Mouse (Mus musculus) hindbrain, embryonic 11.5 days (tissue): ENCODE data around the gene Slc34a1. TPM values are rescaled to one million over a fixed set of nuclear protein-coding genes. Genes with fewer than 3 reads are reported as not detected.

Experiments used
- ATAC-seq: fragments of 200-750 bp; cut with Nextera tagmentation; 2 replicates; pipeline ENCODE4 v1.8.0; 2017; ENCODE audit warnings: mild to moderate bottlenecking, moderate TSS enrichment, moderate library complexity; ENCODE audit not compliant: low FRiP score
- DNase-seq: peaks from one replicate; pipeline ENCODE4 v3.0.0-alpha.2; 2015; ENCODE audit warnings: low spot score
- H3K27ac ChIP-seq: fragments of 300-500 bp; sonication (generic); 2 replicates; pipeline ENCODE4 v1.5.1; 2014; ENCODE audit warnings: mild to moderate bottlenecking, low read depth, low read length
- H3K27me3 ChIP-seq: fragments of 300-500 bp; sonication (generic); 2 replicates; pipeline ENCODE4 v1.6.1; 2014; ENCODE audit warnings: mild to moderate bottlenecking, low read length, moderate library complexity, mixed read lengths; ENCODE audit not compliant: control insufficient read depth, insufficient read depth
- H3K36me3 ChIP-seq: fragments of 300-500 bp; sonication (generic); 2 replicates; pipeline ENCODE4 v1.6.1; 2014; ENCODE audit warnings: mild to moderate bottlenecking, low read length, moderate library complexity, mixed read lengths; ENCODE audit not compliant: control insufficient read depth, insufficient read depth
- H3K4me1 ChIP-seq: fragments of 300-500 bp; sonication (generic); replicated peaks from 2 replicates; pipeline ENCODE4 v1.6.1; 2014; ENCODE audit warnings: low read length, mixed read lengths; ENCODE audit not compliant: control insufficient read depth, insufficient read depth
- H3K4me2 ChIP-seq: fragments of 300-500 bp; sonication (generic); replicated peaks from 2 replicates; pipeline ENCODE4 v1.6.1; 2014; ENCODE audit warnings: mild to moderate bottlenecking, low read depth, low read length
- H3K4me3 ChIP-seq: fragments of 300-500 bp; sonication (generic); 2 replicates; pipeline ENCODE4 v1.5.1; 2014; ENCODE audit warnings: low read depth, low read length
- H3K9ac ChIP-seq: fragments of 300-500 bp; sonication (generic); 2 replicates; pipeline ENCODE4 v1.6.1; 2014; ENCODE audit warnings: low read depth, low read length
- H3K9me3 ChIP-seq: fragments of 300-500 bp; sonication (generic); 2 replicates; pipeline ENCODE4 v1.6.1; 2016; ENCODE audit warnings: low read length; ENCODE audit not compliant: control insufficient read depth
- WGBS: fragments of 180-500 bp; shearing (Covaris S2); extraction: QIAGEN DNeasy Blood & Tissue Kit; methylation state at CpG from one replicate; pipeline ENCODE4 v1.1.7; 2014; 5-methylcytosine and 5-hydroxymethylcytosine counted together
- polyA plus RNA-seq: library from polyadenylated mRNA; unstranded; fragments of >200 nt; fragmentation: Nextera tagmentation; extraction: Ambion mirVana; gene quantifications from 2 replicates; pipeline ENCODE4 v1.2.1, GENCODE M21; 2014

Slc34a1 gene
- polyA plus RNA-seq, 1 experiment from 2014 or later = not detected

- ATAC-seq (peak; percentile 96), DNase-seq (peak; percentile 99)
- H3K4me3 ChIP-seq = peak within 1 kb of the TSS; percentile 89
- no peaks in the 10 kb centered on the region for H3K36me3 ChIP-seq
- H3K9me3 ChIP-seq = no peaks in the 10 kb centered on the region
- WGBS = 0% methylated on average over 32 of the region's 35 CpGs
- H3K27ac ChIP-seq = peak within 1 kb of the TSS; percentile 89
- peak within 1 kb of the TSS; percentile 92 for H3K9ac ChIP-seq
- peaks cover 2% of the 10 kb centered on the region; the same call in 1 of the 2 replicates for H3K4me1 ChIP-seq
- H3K27me3 ChIP-seq = no peaks in the 10 kb centered on the region
- peak within 1 kb of the TSS; percentile 70 for H3K4me2 ChIP-seq
Measured at GRCm38 (mm10) chr13:55444937-55445315, 46.9 kb downstream of the Slc34a1 start, which contains the start of gene Grk6. Gene Grk6 (plus strand): TSS chr13:55445072.

- Histone ChIP-seq H3K4me1 (peaks cover 2% of the 10 kb centered on the region; the same call in 1 of the 2 replicates), H3K4me2 (peak overlapping the region; percentile 50), H3K9ac (peak overlapping the region; percentile 92), H3K27ac (peak overlapping the region; percentile 89), H3K36me3 (peaks cover under 1% of the 10 kb centered on the region; the same call in 1 of the 2 replicates), H3K4me3 (peak overlapping the region; percentile 89), H3K27me3 (no peaks in the 10 kb centered on the region), H3K9me3 (no peaks in the 10 kb centered on the region)
- peak; percentile 53; the same call in 1 of the 2 replicates for ATAC-seq
- peak; percentile 68 for DNase-seq
- under 1% methylated on average over 50 of the region's 66 CpGs for WGBS
Measured at GRCm38 (mm10) chr13:55445361-55446091, 47.5 kb downstream of the Slc34a1 start.

- Histone ChIP-seq H3K27ac (no peak overlapping the region), H3K4me2 (peak overlapping the region; percentile 50; the same call in 1 of the 2 replicates), H3K4me1 (peaks cover 2% of the 10 kb centered on the region; the same call in 1 of the 2 replicates), H3K36me3 (peaks cover 5% of the 10 kb centered on the region; the same call in 1 of the 2 replicates), H3K9me3 (no peaks in the 10 kb centered on the region), H3K4me3 (peak overlapping the region; percentile 89), H3K9ac (peak overlapping the region; percentile 92), H3K27me3 (no peaks in the 10 kb centered on the region)
- ATAC-seq = no peak
- no peak for DNase-seq
- 78% methylated on average over 6 of the region's 6 CpGs for WGBS
Measured at GRCm38 (mm10) chr13:55446483-55447105, 48.6 kb downstream of the Slc34a1 start.

- H3K4me2 ChIP-seq = no peak overlapping the region
- peaks cover 8% of the 10 kb centered on the region; the same call in 1 of the 2 replicates for H3K36me3 ChIP-seq
- H3K9me3 ChIP-seq = no peaks in the 10 kb centered on the region
- no peak for ATAC-seq
- peaks cover 2% of the 10 kb centered on the region; the same call in 1 of the 2 replicates for H3K4me1 ChIP-seq
- no peak for DNase-seq
- no peaks in the 10 kb centered on the region for H3K27me3 ChIP-seq
- 56% methylated on average over 3 of the region's 3 CpGs for WGBS
- H3K4me3 ChIP-seq = no peak overlapping the region
- no peak overlapping the region for H3K27ac ChIP-seq
- H3K9ac ChIP-seq = no peak overlapping the region
Measured at GRCm38 (mm10) chr13:55447543-55447943, 49.6 kb downstream of the Slc34a1 start.

- Histone ChIP-seq H3K27ac (no peak overlapping the region), H3K9ac (no peak overlapping the region), H3K36me3 (peaks cover 8% of the 10 kb centered on the region; the same call in 1 of the 2 replicates), H3K4me2 (no peak overlapping the region), H3K4me3 (no peak overlapping the region), H3K4me1 (peaks cover 2% of the 10 kb centered on the region; the same call in 1 of the 2 replicates), H3K9me3 (no peaks in the 10 kb centered on the region), H3K27me3 (no peaks in the 10 kb centered on the region)
- no peak for DNase-seq
- 94% methylated on average over 5 of the region's 5 CpGs for WGBS
- ATAC-seq = no peak
Measured at GRCm38 (mm10) chr13:55448131-55448530, 50.1 kb downstream of the Slc34a1 start.

- H3K4me2 ChIP-seq = no peak overlapping the region
- H3K4me1 ChIP-seq = peaks cover 2% of the 10 kb centered on the region; the same call in 1 of the 2 replicates
- H3K36me3 ChIP-seq = peaks cover 11% of the 10 kb centered on the region
- H3K27me3 ChIP-seq = no peaks in the 10 kb centered on the region
- H3K4me3 ChIP-seq = no peak overlapping the region
- DNase-seq (no peak), ATAC-seq (no peak)
- 96% methylated on average over 9 of the region's 9 CpGs for WGBS
- H3K9ac ChIP-seq = no peak overlapping the region
- H3K27ac ChIP-seq = no peak overlapping the region
- no peaks in the 10 kb centered on the region for H3K9me3 ChIP-seq
Measured at GRCm38 (mm10) chr13:55449205-55449604, 51.2 kb downstream of the Slc34a1 start.

- H3K9ac ChIP-seq = no peak overlapping the region
- no peaks in the 10 kb centered on the region for H3K27me3 ChIP-seq
- no peak for ATAC-seq
- H3K4me1 ChIP-seq = peaks cover 2% of the 10 kb centered on the region; the same call in 1 of the 2 replicates
- H3K9me3 ChIP-seq = no peaks in the 10 kb centered on the region
- H3K4me2 ChIP-seq = no peak overlapping the region
- H3K27ac ChIP-seq = no peak overlapping the region
- H3K36me3 ChIP-seq = peaks cover 12% of the 10 kb centered on the region
- H3K4me3 ChIP-seq = no peak overlapping the region
- WGBS = 86% methylated on average over 17 of the region's 17 CpGs
- no peak for DNase-seq
Measured at GRCm38 (mm10) chr13:55449679-55450441, 51.9 kb downstream of the Slc34a1 start.

GRCm38 (mm10) chr13:55450511-55450980, 52.6 kb downstream of the Slc34a1 start:
- Histone ChIP-seq H3K27ac (no peak overlapping the region), H3K9me3 (no peaks in the 10 kb centered on the region), H3K36me3 (peaks cover 12% of the 10 kb centered on the region), H3K4me1 (peaks cover 2% of the 10 kb centered on the region; the same call in 1 of the 2 replicates), H3K27me3 (no peaks in the 10 kb centered on the region), H3K4me3 (no peak overlapping the region), H3K9ac (no peak overlapping the region), H3K4me2 (no peak overlapping the region)
- WGBS = 94% methylated on average over 11 of the region's 11 CpGs
- ATAC-seq = no peak
- DNase-seq = no peak
